Mouse (Mus musculus) E14TG2a.4 (cell line): ENCODE results near the gene Bod1l.

ENCODE experiments used
- H3K27me3 ChIP-seq: 2 replicates; pipeline ENCODE4 v1.6.1; 2014; ENCODE audit warnings: low read length, control low read depth; ENCODE audit not compliant: insufficient read depth
- H3K36me3 ChIP-seq: 2 replicates; pipeline ENCODE4 v1.6.1; 2014; ENCODE audit warnings: low read length, control low read depth; ENCODE audit not compliant: insufficient read depth
- H3K4me1 ChIP-seq: replicated peaks from 2 replicates; pipeline ENCODE4 v1.6.1; 2014; ENCODE audit warnings: low read depth, low read length, control low read depth
- H3K4me3 ChIP-seq: replicated peaks from 2 replicates; pipeline ENCODE4 v1.5.1; 2014; ENCODE audit warnings: mild to moderate bottlenecking, low read length
- H3K9me3 ChIP-seq: 2 replicates; pipeline ENCODE4 v1.6.1; 2014; ENCODE audit warnings: low read length, control low read depth
- CTCF ChIP-seq: conservative IDR thresholded peaks from 2 replicates; pipeline ENCODE4 v1.5.1; 2014; ENCODE audit warnings: low read length
- NANOG ChIP-seq: IDR thresholded peaks from 2 replicates; pipeline ENCODE4 v1.6.1; 2014; ENCODE audit warnings: borderline replicate concordance, low read length, mixed read lengths
- POU5F1 ChIP-seq: IDR thresholded peaks from 2 replicates; pipeline ENCODE4 v1.6.1; 2014; ENCODE audit warnings: low read length, borderline replicate concordance

Bod1l gene

DNA sequence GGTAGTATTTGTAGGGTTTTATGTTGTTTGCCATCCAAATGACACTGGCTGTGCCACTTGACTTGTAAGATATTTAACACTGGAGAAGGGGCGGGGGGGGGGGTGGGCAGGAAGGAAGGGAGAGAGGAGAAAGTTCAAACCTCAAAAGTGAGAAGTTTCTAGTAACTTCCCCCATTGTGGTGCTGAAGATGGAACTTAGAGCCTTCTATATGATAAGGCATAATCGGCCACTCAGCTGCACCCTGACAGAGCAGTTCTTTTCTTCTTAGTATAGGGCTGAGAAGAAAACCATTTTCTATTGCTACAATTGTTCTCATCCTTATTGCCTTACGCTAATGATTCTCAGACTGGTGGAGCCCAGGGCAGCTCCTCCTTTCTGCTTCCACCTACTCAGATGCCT is 32.8 kb downstream of the Bod1l start:
- TF ChIP-seq POU5F1 (no peak), CTCF (no peak), NANOG (no peak)
- no peaks in the 10 kb centered on the region for H3K4me1 ChIP-seq
- peaks cover 87% of the 10 kb centered on the region for H3K36me3 ChIP-seq
- no peak overlapping the region for H3K4me3 ChIP-seq
- no peaks in the 10 kb centered on the region for H3K27me3 ChIP-seq
- H3K9me3 ChIP-seq: no peaks in the 10 kb centered on the region

DNA sequence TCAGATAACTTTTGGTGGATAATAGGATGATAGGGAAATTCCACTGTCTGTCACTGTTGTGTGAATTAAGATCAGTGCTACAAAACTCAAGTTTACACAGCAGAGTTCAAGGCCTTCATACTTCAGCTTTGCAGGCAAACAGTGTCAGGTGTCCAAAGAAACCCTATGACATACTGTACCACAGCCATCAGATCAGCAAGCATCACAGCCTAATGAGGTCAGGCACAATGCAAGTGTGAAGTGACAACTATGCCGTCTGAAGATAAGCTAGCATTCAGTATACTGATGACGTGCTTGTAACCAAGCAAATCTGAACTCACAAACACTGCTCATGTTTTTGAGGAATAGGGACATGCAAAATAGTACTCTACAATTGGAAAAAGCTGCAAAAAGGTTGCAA is 36.7 kb downstream of the Bod1l start:
- no peaks in the 10 kb centered on the region for H3K4me1 ChIP-seq
- peaks cover 79% of the 10 kb centered on the region for H3K36me3 ChIP-seq
- no peaks in the 10 kb centered on the region for H3K27me3 ChIP-seq
- no peak overlapping the region for H3K4me3 ChIP-seq
- H3K9me3 ChIP-seq: no peaks in the 10 kb centered on the region
- no peak for TF ChIP-seq CTCF
- no peak for TF ChIP-seq NANOG
- no peak for TF ChIP-seq POU5F1

DNA sequence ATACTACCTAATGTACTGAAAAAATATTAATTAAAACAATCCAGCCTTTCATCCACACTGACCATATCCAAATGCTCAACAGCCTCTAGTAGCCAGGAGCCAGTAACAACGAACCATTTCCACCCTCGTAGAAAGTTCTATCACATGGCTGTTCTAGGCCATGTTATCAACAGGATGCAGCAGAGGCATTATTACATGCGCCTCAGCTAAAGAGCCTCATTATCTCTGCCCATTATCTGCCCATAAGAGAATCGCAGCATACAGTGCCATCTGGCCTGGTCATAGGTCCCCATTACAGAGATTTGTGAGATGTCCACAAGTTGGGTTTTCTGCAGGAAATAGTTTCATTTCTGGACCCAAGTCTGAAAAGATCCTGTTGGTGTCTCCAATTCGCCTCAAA is 37.9 kb downstream of the Bod1l start:
- Histone ChIP-seq H3K4me3 (no peak overlapping the region), H3K4me1 (no peaks in the 10 kb centered on the region), H3K9me3 (no peaks in the 10 kb centered on the region), H3K27me3 (no peaks in the 10 kb centered on the region), H3K36me3 (peaks cover 75% of the 10 kb centered on the region)
- TF ChIP-seq CTCF (no peak), POU5F1 (no peak), NANOG (no peak)

DNA sequence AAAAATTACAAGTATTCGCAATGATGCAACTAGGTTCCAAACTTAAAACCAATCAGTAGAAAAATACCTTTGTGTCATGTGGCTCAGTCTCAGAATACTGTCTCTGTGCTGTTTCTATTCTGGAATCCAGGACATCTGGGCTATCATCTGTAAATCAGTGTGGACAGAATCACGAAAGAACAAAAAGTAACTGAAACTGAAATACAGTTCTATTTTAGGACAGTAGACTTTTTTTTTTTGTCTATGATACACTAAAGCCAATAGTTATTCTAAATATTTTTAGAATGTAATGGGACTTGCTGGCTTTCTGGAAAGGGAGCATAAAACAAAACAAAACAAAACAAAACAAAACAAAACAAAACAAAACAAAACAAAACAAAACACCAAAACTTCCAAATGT is 39.0 kb downstream of the Bod1l start:
- Histone ChIP-seq H3K4me3 (no peak overlapping the region), H3K36me3 (peaks cover 76% of the 10 kb centered on the region), H3K27me3 (no peaks in the 10 kb centered on the region), H3K4me1 (no peaks in the 10 kb centered on the region), H3K9me3 (no peaks in the 10 kb centered on the region)
- no peak for TF ChIP-seq POU5F1
- no peak for TF ChIP-seq CTCF
- no peak for TF ChIP-seq NANOG

DNA sequence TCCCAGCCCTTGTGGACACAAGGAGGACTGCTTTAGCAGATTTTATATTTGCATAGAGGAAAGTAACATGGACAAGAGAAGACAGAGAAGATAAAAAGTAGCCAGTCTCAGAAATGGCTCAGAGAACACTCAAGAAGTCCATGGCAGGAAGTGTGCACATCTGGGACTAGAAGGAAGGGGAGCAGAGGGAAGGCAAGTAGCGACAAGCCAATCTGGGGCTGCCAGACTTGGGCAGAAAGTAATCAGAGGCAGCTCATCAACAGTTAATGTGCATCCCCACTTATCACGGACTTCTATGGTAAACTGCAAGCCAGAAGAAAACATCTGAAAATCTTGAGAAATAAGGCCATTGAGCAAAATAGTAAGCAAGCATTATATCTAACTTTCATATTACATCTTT is 39.5 kb downstream of the Bod1l start:
- no peaks in the 10 kb centered on the region for H3K4me1 ChIP-seq
- peaks cover 76% of the 10 kb centered on the region for H3K36me3 ChIP-seq
- TF ChIP-seq CTCF (no peak), NANOG (no peak), POU5F1 (no peak)
- H3K4me3 ChIP-seq: no peak overlapping the region
- H3K27me3 ChIP-seq: no peaks in the 10 kb centered on the region
- no peaks in the 10 kb centered on the region for H3K9me3 ChIP-seq

DNA sequence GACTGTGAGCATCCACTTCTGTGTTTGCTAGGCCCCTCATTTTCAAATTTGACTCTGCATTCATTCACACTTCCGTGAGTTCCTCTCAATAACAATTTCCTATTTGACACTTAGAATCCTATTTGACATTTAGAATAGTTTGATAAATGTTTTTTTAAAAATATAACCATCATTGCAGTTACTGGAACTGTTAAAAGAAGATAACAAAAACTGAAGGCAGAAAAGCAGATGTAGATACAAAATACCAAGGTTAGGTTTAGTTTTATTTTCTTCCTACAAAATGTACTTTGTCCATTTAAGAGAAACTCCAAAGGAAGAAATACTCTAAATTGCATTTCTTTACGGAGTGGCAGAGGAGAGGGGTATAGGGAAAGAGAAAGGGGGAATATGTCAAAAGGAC is 42.5 kb downstream of the Bod1l start:
- Histone ChIP-seq H3K36me3 (peaks cover 72% of the 10 kb centered on the region), H3K4me3 (no peak overlapping the region), H3K4me1 (no peaks in the 10 kb centered on the region), H3K27me3 (no peaks in the 10 kb centered on the region), H3K9me3 (no peaks in the 10 kb centered on the region)
- TF ChIP-seq NANOG (no peak), CTCF (no peak), POU5F1 (no peak)

DNA sequence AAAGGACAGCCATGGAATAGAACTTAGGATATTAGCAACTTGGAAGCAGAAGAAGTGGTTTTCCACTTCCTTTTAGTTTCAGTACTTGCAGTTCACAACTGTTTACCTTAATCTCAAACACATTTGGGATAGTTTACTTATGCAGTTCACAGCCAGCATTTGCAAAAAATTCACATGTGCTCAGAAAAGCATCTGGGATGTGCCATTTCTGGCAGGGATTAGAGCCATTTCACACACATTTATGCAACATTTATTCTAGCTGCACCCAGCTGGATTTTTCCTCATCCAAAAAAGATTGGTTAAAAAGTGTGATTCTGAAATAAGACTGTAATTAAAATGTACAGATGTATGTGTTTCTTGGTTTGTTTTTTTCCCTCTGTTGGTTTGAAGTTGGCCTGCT is 49.7 kb downstream of the Bod1l start:
- no peaks in the 10 kb centered on the region for H3K9me3 ChIP-seq
- H3K4me3 ChIP-seq: no peak overlapping the region
- peaks cover 78% of the 10 kb centered on the region for H3K36me3 ChIP-seq
- H3K27me3 ChIP-seq: no peaks in the 10 kb centered on the region
- H3K4me1 ChIP-seq: no peaks in the 10 kb centered on the region
- TF ChIP-seq POU5F1: no peak
- TF ChIP-seq NANOG: no peak

DNA sequence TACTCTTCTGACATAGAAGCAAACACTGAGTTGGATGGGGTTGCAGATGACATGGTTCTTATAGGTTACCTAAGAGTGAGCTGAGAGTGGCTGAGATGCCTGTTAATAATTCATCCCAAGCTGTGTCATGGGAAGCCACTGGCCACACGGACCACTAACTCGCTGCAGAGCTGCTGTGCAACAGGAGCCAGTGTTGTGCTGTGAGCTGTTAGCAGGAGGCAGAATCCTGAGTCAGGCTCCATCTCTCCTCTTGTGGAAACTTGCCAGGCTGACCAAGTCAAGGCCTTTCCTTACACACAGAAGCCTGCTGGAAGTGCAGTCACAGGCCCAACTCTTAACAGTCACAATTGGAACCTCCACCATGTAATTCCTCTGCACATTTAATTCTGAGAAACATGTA is 53.6 kb downstream of the Bod1l start:
- Histone ChIP-seq H3K4me1 (no peaks in the 10 kb centered on the region), H3K9me3 (no peaks in the 10 kb centered on the region), H3K36me3 (peaks cover 89% of the 10 kb centered on the region), H3K27me3 (no peaks in the 10 kb centered on the region), H3K4me3 (no peak overlapping the region)
- TF ChIP-seq POU5F1 (no peak), NANOG (no peak), CTCF (no peak)

DNA sequence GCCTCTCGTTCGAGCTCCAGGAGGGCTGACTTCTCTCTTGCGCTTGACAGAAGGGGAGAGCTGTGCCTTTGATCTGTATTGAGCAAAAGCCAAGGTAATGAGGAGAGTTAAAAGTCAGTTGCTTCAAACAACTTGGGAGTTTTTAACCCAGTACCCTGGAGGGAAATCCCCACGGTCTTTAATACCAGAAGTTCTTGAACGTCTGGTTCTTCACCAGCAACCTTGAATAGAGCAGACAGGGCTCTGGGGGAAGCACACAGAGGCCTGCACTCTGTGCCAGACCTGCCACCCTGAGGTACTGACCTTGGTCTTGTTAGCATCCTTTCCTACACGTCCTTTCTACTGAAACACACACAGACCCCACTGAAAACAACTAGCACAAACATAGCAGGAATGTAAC is 55.2 kb downstream of the Bod1l start:
- Histone ChIP-seq H3K4me1 (peaks cover 8% of the 10 kb centered on the region), H3K27me3 (no peaks in the 10 kb centered on the region), H3K36me3 (peaks cover 80% of the 10 kb centered on the region), H3K4me3 (no peak overlapping the region), H3K9me3 (no peaks in the 10 kb centered on the region)
- TF ChIP-seq POU5F1: no peak
- no peak for TF ChIP-seq CTCF
- TF ChIP-seq NANOG: no peak
